Mouse (Mus musculus) embryonic facial prominence, embryonic 10.5 days (tissue): Measurements from ENCODE around the gene Uchl4. TPM values are rescaled to one million over a fixed set of nuclear protein-coding genes. Genes with fewer than 3 reads are reported as not detected.

Experiments
- DNase-seq: peaks from one replicate; pipeline ENCODE4 v3.0.0-alpha.2; 2017; ENCODE audit warnings: low spot score
- H3K27ac ChIP-seq: fragments of 300-500 bp; sonication (generic); replicated peaks from 2 replicates; pipeline ENCODE4 v1.5.1; 2016; ENCODE audit warnings: mild to moderate bottlenecking
- H3K27me3 ChIP-seq: fragments of 300-500 bp; sonication (generic); replicated peaks from 2 replicates; pipeline ENCODE4 v1.6.1; 2016; ENCODE audit warnings: low read depth, mild to moderate bottlenecking; ENCODE audit not compliant: poor library complexity, severe bottlenecking
- H3K36me3 ChIP-seq: fragments of 300-500 bp; sonication (generic); replicated peaks from 2 replicates; pipeline ENCODE4 v1.6.1; 2016; ENCODE audit warnings: mild to moderate bottlenecking, moderate library complexity
- H3K4me1 ChIP-seq: fragments of 300-500 bp; sonication (generic); 2 replicates; pipeline ENCODE4 v1.6.1; 2016
- H3K4me3 ChIP-seq: fragments of 300-500 bp; sonication (generic); 2 replicates; pipeline ENCODE4 v1.5.1; 2016; ENCODE audit warnings: mild to moderate bottlenecking, moderate library complexity
- H3K9me3 ChIP-seq: fragments of 300-500 bp; sonication (generic); 2 replicates; pipeline ENCODE4 v1.6.1; 2016; ENCODE audit warnings: mild to moderate bottlenecking
- WGBS: fragments of 180-500 bp; shearing (Covaris S2); methylation state at CpG from one replicate; pipeline ENCODE4 v1.1.7; 2016; 5-methylcytosine and 5-hydroxymethylcytosine counted together
- polyA plus RNA-seq: library from polyadenylated mRNA; unstranded; fragments of >200 nt; fragmentation: Nextera tagmentation; extraction: Ambion mirVana; gene quantifications from 2 replicates; pipeline ENCODE4 v1.2.1, GENCODE M21; 2016

The Uchl4 gene
- polyA plus RNA-seq, 1 experiment from 2014 or later: 4.4 TPM

DNA sequence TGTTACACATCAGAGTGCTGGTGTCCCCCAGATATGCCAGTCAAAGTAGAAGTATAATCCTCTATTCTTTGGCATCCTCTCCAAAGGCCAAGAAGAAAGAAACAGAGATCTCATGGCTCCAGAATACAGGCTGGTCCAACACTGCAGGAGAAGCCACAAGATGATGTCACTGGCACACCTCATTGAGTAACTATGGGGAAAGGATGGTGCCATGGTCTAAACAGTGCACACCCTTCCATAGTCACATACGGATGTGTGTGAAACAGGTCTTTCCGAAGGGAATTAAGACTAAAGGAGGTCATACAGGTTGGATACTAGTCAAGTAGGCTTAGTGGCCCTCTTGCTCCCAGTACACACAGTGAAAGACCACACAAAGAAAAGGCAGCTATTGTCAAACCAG lies 18.4 kb upstream of the Uchl4 start:
- WGBS: 92% methylated on average over 2 of the region's 2 CpGs
- H3K27me3 ChIP-seq: no peaks in the 10 kb centered on the region
- peaks cover 30% of the 10 kb centered on the region for H3K36me3 ChIP-seq
- peaks cover 20% of the 10 kb centered on the region for H3K4me1 ChIP-seq
- DNase-seq: no peak
- no peak overlapping the region for H3K27ac ChIP-seq
- H3K9me3 ChIP-seq: no peaks in the 10 kb centered on the region
- H3K4me3 ChIP-seq: no peak overlapping the region

DNA sequence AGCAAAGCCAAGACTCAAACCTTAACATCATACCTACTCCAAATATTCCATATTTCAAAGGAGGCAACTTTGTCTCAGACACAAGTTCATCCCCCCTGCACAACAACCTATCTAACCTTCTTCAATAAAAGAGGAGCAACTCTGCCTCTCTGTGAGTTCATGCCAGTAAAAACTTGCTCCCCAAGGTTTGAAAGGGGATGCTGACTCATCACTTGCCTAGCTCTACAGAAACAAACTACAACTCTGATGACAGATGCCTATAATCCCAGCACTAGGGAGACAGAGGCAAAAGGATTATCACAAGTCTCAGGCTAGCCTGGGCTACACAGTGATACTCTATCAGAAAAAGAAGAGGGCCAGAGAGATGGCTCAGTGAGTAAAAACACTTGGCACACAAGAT lies 17.1 kb upstream of the Uchl4 start:
- Histone ChIP-seq H3K4me3 (no peak overlapping the region), H3K27me3 (no peaks in the 10 kb centered on the region), H3K9me3 (no peaks in the 10 kb centered on the region), H3K36me3 (peaks cover 19% of the 10 kb centered on the region), H3K27ac (no peak overlapping the region), H3K4me1 (peaks cover 24% of the 10 kb centered on the region)
- no peak for DNase-seq

DNA sequence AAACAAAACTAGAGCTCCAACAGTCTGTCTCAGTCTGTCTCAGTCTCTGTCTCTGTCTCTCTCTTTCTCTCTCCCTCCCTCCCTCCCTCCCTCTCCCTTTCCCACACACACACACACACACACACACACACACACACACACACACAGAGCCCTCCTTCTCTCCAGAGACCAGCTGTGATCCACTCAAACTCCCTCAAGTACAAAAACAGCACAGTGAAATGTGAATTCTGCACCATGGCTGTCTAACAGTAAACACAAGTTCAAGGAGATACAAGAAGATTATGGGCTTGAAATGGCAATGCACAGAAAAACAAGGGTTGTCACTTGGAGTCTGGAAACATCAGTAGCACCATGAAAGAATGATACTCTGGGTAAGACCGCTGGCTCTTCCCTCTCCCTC lies 15.7 kb upstream of the Uchl4 start:
- Histone ChIP-seq H3K27ac (no peak overlapping the region), H3K27me3 (no peaks in the 10 kb centered on the region), H3K4me1 (peaks cover 24% of the 10 kb centered on the region), H3K36me3 (peaks cover 5% of the 10 kb centered on the region), H3K9me3 (no peaks in the 10 kb centered on the region), H3K4me3 (no peak overlapping the region)
- 65% methylated on average over 1 of the region's 1 CpGs for WGBS
- DNase-seq: no peak

- DNase-seq: no peak
- Histone ChIP-seq H3K27ac (no peak overlapping the region; the same call in 1 of the 2 replicates), H3K4me3 (no peak overlapping the region), H3K27me3 (no peaks in the 10 kb centered on the region), H3K4me1 (peaks cover 24% of the 10 kb centered on the region), H3K9me3 (no peaks in the 10 kb centered on the region), H3K36me3 (peaks cover 5% of the 10 kb centered on the region)
- 79% methylated on average over 10 of the region's 10 CpGs for WGBS
Observed at GRCm38 (mm10) chr9:64219772-64220420, 15.1 kb upstream of the Uchl4 start.

DNA sequence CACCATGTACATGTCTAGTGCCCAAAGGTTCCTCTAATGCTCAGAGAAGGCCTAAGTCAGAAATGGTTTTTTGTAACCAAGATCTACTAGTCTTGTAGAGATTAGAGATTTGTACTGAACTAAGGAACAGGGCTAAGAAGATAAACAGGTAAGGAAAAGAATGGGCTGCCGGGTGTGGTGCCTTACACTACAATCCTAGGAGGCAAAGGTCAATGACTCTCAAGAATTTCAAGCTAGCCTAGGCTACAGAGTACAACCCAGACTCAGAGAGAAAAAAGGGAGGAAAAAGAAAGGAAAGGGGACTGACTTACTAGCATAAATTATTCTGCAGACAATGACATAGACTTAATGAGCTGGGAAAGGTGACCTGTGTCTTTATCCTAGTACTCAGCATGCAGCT lies 14.4 kb upstream of the Uchl4 start:
- Histone ChIP-seq H3K9me3 (no peaks in the 10 kb centered on the region), H3K4me3 (no peak overlapping the region), H3K27me3 (no peaks in the 10 kb centered on the region), H3K36me3 (peaks cover 5% of the 10 kb centered on the region), H3K27ac (no peak overlapping the region), H3K4me1 (peaks cover 24% of the 10 kb centered on the region)
- DNase-seq: no peak
- WGBS: 73% methylated on average over 1 of the region's 1 CpGs

GRCm38 (mm10) chr9:64221480-64221879 lies 13.5 kb upstream of the Uchl4 start:
- H3K4me1 ChIP-seq: peaks cover 24% of the 10 kb centered on the region
- H3K4me3 ChIP-seq: no peak overlapping the region
- peaks cover 5% of the 10 kb centered on the region for H3K36me3 ChIP-seq
- no peak for DNase-seq
- H3K9me3 ChIP-seq: no peaks in the 10 kb centered on the region
- WGBS: 89% methylated on average over 4 of the region's 4 CpGs
- no peaks in the 10 kb centered on the region for H3K27me3 ChIP-seq
- no peak overlapping the region for H3K27ac ChIP-seq

DNA sequence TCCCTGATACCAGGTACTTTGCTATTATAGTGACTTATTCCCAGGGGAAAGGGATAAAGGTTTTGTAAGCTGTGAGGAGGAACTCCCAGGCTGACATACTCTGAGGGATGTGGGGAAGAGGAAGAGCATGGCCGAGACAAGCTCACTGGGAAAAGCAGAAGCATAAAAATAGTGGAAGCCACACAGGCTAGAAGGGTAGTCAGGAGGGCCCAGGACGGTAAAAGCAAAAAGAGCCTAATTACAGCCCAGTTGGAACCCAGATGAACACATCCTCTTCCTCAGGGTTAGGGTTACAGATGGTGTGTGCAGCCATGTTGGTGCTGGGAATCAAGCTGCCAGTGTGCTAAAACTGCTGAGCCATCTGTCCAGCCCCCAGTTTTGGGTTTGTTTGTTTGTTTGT lies 12.9 kb upstream of the Uchl4 start:
- WGBS: 72% methylated on average over 2 of the region's 2 CpGs
- no peaks in the 10 kb centered on the region for H3K9me3 ChIP-seq
- H3K36me3 ChIP-seq: peaks cover 5% of the 10 kb centered on the region
- H3K4me3 ChIP-seq: no peak overlapping the region
- no peak overlapping the region for H3K27ac ChIP-seq
- no peaks in the 10 kb centered on the region for H3K27me3 ChIP-seq
- peaks cover 24% of the 10 kb centered on the region for H3K4me1 ChIP-seq
- no peak for DNase-seq

GRCm38 (mm10) chr9:64225805-64226204 lies 9.2 kb upstream of the Uchl4 start:
- Histone ChIP-seq H3K9me3 (no peaks in the 10 kb centered on the region), H3K4me1 (peaks cover 26% of the 10 kb centered on the region), H3K27me3 (no peaks in the 10 kb centered on the region), H3K4me3 (no peak overlapping the region), H3K36me3 (peaks cover 5% of the 10 kb centered on the region), H3K27ac (no peak overlapping the region)
- DNase-seq: no peak

- 85% methylated on average over 12 of the region's 12 CpGs for WGBS
- H3K4me3 ChIP-seq: no peak overlapping the region
- H3K27me3 ChIP-seq: no peaks in the 10 kb centered on the region
- H3K36me3 ChIP-seq: peaks cover 5% of the 10 kb centered on the region
- peaks cover 37% of the 10 kb centered on the region for H3K4me1 ChIP-seq
- no peaks in the 10 kb centered on the region for H3K9me3 ChIP-seq
- no peak for DNase-seq
- H3K27ac ChIP-seq: no peak overlapping the region
Observed at GRCm38 (mm10) chr9:64227736-64228135, 7.3 kb upstream of the Uchl4 start.

GRCm38 (mm10) chr9:64228972-64229371 lies 6.0 kb upstream of the Uchl4 start:
- Histone ChIP-seq H3K27ac (no peak overlapping the region), H3K36me3 (peaks cover 5% of the 10 kb centered on the region), H3K4me1 (peaks cover 50% of the 10 kb centered on the region), H3K27me3 (no peaks in the 10 kb centered on the region), H3K4me3 (no peak overlapping the region), H3K9me3 (no peaks in the 10 kb centered on the region)
- DNase-seq: no peak

DNA sequence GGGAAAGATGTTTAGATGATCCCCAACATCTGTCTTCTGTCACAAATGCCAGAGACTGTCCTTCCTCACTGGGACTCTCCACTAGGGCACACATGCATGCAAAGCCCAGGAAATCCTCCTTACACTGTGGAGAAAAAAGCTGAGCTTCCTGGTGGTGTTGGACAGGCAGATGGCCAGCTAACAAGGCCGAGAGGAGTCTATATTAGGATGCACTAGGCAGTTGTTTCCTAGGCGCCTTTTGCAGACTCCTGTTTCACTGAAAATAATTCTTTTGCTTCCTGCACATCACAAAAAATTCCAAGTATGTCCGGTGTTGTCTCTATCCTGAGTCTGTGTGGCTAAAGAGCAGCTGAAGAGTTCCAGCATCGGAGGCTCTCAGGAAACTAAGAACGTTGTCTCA lies 3.8 kb upstream of the Uchl4 start:
- Histone ChIP-seq H3K4me1 (peaks cover 63% of the 10 kb centered on the region), H3K36me3 (peaks cover 10% of the 10 kb centered on the region), H3K27me3 (no peaks in the 10 kb centered on the region), H3K9me3 (no peaks in the 10 kb centered on the region), H3K27ac (peak overlapping the region; percentile 52), H3K4me3 (no peak overlapping the region)
- DNase-seq: no peak
- 56% methylated on average over 5 of the region's 5 CpGs for WGBS

GRCm38 (mm10) chr9:64231674-64232073 lies 3.3 kb upstream of the Uchl4 start:
- WGBS: 84% methylated on average over 3 of the region's 3 CpGs
- peaks cover 63% of the 10 kb centered on the region for H3K4me1 ChIP-seq
- H3K36me3 ChIP-seq: peaks cover 13% of the 10 kb centered on the region
- peak overlapping the region; percentile 52 for H3K27ac ChIP-seq
- no peak for DNase-seq
- H3K9me3 ChIP-seq: no peaks in the 10 kb centered on the region
- no peak overlapping the region for H3K4me3 ChIP-seq
- no peaks in the 10 kb centered on the region for H3K27me3 ChIP-seq

DNA sequence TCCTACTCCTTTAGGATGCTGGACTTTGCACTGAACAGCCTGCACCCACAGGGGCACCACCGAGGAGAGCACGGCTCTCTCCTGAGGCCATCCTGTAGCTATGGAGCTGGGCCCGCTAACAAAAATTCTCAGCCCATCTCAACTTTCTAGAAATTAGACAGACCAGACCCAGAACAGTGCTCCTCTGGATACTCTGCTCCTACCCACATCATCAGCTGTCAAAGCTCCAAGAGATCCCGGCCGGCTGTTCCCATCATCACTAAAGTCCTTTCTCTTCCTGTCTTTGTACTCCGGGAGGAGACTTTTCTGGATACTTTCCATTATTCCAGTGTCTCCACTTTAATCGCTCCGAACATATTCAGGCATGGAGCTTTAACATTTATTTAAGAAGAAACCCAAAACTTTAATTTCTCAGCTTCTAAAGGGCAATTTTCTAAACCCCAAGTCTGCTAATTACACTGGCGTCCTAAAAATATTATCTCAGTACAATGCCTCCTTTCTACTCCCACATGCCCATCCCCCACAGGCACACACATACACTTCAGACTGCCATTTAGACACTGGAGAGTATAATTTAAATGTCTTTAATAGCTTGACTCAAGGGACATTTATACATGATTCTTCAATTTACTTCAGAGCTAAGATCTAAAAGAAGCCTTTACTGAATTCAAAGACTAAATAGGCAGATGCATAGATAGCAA lies 2.6 kb upstream of the Uchl4 start:
- Histone ChIP-seq H3K27me3 (no peaks in the 10 kb centered on the region), H3K4me3 (no peak overlapping the region), H3K9me3 (no peaks in the 10 kb centered on the region), H3K4me1 (peaks cover 63% of the 10 kb centered on the region), H3K36me3 (peaks cover 13% of the 10 kb centered on the region), H3K27ac (peak overlapping the region; percentile 52)
- WGBS: 47% methylated on average over 9 of the region's 9 CpGs
- DNase-seq: peak; percentile 43
